Mouse (Mus musculus): Measurements from ENCODE around the gene Hexim2.

DNA sequence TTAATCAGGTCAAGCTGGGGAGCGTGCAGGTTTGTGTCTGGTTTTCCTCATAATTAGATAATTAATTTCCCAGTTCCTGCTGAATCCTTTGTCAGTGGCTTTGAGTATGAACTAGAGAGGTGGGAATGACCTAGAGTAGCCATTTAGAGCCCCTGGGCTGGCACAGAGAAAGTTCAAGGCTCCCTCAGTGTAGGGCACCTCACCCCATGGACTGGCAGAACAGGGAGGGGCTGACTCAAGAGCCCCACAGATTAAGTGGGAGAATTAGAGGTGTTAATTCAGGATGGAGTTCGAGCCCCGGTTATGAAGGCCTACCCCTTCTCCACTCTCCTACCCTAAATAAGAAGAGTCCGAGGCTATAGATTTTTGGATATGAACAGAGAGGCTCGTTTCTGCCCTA lies 37.4 kb downstream of the Hexim2 start:
- TF ChIP-seq CTCF (IDR thresholded peaks at IDR 0.05; ENCODE audit: borderline replicate concordance, insufficient read depth, low read length) (no peak), POLR2A (IDR thresholded peaks at IDR 0.05; ENCODE audit: low read depth, low read length) (no peak)
